Mouse (Mus musculus) heart, postnatal 14 days (tissue): ENCODE measurements around the gene Gsdma3. TPM values are rescaled to one million over a fixed set of nuclear protein-coding genes. Genes with fewer than 3 reads are reported as not detected.
"Not testable (repeated sequence)": the region's sequence is repeated elsewhere in the genome, so short reads cannot be mapped to it uniquely, and the experiment has no call there.

Experiments
- DNase-seq, 2 experiments: peaks; one replicate each; pipeline ENCODE4 v3.0.0; 2021 to 2022
- intact Hi-C: fragments of 180-260 bp; cut with DNase I; formaldehyde crosslinking; loops from one replicate; pipeline ENCODE4 v1.15.1; 2025
- total RNA-seq, 2 experiments: library from RNA; stranded (reverse); gene quantifications; 2 replicates each; pipeline ENCODE4 v1.2.3; 2021

Gene Gsdma3
- total RNA-seq, 2 experiments from 2014 or later, result 4.4 to 4.5 TPM

DNA sequence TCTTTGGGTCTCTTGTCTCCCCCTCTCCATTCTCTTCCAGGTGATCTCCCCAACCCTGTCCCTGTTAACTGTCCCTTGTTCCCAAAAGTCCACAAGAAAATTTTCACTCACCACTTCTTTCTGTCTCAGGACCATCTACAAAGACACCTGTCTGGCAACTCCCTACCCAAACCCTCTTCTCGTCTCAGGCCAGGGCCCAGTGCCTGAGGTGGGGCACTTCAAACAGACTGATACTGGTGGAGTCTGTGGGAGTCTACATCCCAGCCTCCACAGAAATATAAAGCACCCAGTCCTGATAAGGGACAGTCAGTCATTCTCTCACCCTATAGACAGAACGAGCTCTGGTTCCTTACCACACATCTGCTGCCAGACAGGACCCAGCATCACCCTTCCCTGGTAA, 20.3 kb downstream of the Gsdma3 start, which contains the start of gene Gsdma2:
Gene Gsdma2, plus strand, starts transcription at position 301 of the 400 bp plus-strand sequence.
- DNase-seq, result no peak
- intact Hi-C loops, result no loop called here

DNA sequence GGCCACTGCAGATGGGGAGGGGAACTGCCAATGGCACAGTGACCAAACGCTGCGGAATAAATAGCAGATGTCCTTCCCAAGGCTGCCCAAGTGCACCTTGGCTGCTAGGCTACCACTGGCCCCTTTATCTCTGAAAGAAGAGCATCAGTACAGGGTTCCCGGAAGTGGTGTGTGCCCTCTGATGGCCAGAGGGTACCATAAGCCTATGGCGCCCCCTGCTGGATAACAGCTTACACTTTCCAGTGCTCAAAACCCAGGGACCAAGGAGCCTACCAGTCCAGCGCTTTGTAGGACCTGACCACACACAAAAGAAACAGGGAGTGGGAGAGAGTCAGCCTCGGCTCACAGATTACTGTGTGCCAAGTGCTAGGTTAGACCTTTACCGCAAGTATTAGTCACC, 28.9 kb downstream of the Gsdma3 start:
- intact Hi-C loops, result not testable (repeated sequence)
- DNase-seq, result peak; percentile 31 to 52

DNA sequence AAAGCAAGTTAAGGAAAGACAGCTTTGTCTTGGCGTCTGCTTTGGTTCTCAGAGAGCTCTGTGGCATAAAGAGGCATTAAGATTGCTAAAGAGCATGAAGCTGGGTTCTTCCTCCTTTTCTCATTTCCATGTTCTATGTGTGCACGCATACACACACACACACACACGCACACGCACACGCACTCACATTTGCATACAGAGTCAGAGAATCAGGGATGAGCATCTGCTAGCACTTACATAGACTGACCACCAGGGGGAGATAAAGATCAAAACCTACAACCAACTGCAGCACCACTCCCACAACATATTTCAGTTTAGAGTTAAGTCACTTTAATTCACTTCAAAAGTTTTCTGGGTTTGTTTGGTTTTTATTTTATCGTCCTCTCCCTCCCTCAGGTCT, 34.4 kb downstream of the Gsdma3 start:
- peak; percentile 16 to 35 for DNase-seq
- intact Hi-C loops, result no loop called here

DNA sequence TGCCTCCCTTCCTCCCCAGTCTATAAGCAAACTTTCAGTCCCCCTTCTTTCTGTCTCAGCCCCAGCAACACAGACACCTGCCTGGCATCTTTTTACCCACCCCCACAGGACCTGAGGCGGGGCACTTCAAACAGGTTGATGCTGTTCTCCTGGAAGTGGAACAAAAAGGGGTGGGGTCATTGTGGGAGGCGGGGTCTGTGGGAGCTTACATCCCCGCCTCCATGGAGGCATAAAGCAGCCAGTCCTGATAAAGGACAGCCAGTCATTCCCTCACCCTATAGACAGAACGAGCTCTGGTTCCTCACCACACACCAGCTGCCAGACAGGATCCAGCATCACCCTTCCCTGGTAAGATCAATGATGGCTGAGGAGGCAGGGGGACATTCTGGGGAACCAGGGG, 37.9 kb downstream of the Gsdma3 start, which contains the start of gene Gsdma:
Gene Gsdma, plus strand, starts transcription at position 261 of the 400 bp plus-strand sequence.
- no peak for DNase-seq
- intact Hi-C loops, result no loop called here

DNA sequence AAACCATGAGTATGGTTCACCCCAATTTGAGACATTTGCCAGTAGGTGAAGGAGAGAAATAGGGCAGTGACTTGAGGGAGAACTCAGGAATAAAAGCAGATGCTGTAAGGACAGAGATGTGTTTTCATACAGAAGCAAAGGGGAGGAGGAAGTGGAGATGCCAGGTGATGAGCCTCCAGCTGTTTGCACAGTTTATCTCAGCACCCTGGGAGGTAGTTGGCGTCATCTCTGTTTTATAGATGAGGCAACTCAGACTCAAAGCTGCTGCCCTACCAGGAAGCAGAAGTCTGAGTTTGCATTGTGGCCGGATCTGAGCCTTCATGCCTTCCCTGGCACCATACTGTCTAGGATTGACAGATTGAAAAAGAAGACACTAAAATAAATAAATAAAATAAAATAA, 42.8 kb downstream of the Gsdma3 start:
- intact Hi-C loops, result no loop called here
- DNase-seq, result no peak

DNA sequence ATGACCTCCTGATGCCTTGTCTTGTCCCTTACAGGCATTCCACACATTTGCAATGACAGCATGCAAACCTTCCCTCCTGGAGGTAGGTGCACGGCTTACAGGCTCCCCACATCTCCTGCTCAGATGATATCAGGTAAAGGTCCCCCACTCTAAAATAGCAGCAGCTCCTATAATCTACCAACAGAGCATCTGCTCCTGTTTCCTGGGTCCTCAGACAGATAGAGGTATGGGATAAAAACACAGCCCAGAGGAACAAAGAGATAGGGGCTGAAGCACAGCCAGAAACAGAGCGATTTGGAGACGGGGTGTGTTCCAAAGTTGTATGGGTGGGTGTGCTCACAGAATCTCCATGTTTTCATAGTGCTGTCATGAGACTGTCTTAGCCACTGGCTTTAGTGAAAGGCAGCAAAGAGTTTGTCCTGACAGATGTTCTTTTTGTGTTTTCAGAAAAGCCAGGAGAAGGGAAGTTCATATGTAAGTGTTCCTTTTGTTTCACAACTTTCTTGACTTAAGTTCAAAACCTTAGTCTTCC, 45.2 kb downstream of the Gsdma3 start:
- intact Hi-C loops, result loop anchor here (5.0 kb wide), 1 partner anchor 64 kb away; no protein-coding TSS in a partner anchor
- no peak for DNase-seq

DNA sequence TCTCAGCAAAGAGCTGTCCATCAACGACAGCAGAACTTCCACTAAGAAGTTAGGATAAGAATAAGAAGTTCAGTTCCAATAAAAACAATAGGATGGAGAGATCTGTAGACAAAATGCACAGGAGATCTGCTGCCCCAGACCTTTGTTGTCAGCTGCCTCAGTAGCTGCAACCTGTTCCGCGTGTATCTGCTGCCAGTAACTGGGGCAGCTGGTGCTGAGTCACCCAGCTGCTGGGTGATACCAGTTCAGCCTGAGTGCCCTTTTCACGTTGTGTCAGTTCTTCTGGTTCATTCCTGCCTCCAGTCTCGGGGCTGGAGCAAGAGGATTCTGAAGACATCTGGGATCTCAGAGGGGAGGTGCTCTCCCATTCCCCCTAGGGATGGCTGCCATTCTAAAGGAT, 45.7 kb downstream of the Gsdma3 start:
- DNase-seq, result no peak
- intact Hi-C loops, result loop anchor here (5.0 kb wide), 1 partner anchor 65 kb away; no protein-coding TSS in a partner anchor

DNA sequence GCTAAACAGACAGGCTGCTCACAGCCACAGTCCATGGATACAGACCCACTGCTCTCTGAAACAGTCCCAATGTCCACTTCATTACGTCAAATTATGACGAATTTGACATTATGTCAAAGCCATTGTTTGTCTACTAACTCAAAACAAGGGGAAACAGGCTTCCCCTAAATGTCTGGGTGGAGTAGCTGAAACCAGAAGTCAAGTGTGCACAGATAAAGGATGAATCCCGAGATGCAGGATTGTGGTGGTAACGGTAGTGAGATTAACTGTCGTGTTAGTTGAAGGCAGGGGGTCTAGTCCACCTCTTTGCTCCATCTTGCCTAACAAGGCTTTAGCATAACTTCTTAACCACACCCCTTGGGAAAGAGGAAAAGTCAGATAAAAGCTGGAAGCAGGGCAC, 46.3 kb downstream of the Gsdma3 start:
- intact Hi-C loops, result loop anchor here (5.0 kb wide), 1 partner anchor 65 kb away; no protein-coding TSS in a partner anchor
- DNase-seq, result no peak

DNA sequence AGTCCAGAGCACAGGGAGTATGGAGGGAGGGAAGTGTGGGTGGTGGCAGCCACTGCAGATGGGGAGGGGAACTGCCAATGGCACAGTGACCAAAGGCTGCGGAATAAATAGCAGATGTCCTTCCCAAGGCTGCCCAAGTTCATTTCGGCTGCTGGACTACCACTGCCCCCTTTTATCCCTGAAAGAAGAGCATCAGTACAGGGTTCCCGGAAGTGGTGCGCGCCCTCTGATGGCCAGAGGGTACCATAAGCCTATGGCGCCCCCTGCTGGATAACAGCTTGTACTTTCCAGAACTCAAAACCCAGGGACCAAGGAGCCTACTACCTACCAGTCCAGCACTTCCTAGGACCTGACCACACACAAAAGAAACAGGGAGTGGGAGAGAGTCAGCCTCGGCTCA, 47.0 kb downstream of the Gsdma3 start:
- DNase-seq, result peak; percentile 52 to 69
- intact Hi-C loops, result loop anchor here (5.0 kb wide), 1 partner anchor 66 kb away; no protein-coding TSS in a partner anchor

DNA sequence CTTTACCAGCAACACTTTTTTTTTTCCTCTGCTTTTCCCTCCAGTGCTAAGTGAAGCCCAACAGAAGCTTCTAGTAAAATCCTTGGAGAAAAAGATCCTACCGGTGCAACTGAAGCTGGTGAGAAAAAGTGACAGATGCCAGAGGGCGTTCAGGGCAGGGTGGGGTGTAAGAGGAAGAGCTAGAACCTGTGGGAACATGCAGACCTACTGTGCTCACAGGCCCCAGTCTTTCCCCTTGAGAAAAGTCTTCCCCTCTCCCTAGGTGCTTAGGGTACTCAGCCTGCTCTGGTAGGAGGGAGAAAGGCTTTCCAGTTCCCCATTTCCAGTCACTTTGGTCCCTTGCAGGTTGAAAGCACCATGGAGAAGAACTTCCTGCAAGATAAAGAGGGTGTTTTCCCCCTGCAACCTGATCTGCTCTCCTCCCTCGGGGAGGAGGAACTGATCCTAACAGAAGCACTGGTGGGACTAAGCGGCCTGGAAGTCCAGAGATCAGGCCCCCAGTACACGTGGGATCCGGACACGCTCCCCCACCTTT, 49.7 kb downstream of the Gsdma3 start:
- intact Hi-C loops, result no loop called here
- DNase-seq, result no peak

DNA sequence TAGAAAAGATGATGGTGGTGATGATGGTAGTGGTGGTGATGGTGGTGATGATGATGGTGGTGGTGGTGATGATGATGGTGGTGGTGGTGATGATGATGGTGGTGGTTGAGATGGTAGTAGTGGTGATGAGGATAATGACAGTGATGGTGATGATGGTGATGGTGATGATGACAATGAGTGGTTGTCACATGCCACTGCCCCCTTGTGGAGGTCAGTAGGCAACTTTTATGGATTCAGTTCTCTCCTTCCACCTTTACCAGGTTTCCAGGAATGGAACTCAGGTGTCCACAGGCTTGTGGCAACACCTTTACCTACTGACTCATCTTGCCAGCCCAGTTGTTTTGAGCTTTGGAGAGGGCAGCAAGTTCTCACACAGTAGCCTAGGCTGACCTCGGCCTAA, 53.9 kb downstream of the Gsdma3 start:
- DNase-seq, result no peak
- intact Hi-C loops, result no loop called here

DNA sequence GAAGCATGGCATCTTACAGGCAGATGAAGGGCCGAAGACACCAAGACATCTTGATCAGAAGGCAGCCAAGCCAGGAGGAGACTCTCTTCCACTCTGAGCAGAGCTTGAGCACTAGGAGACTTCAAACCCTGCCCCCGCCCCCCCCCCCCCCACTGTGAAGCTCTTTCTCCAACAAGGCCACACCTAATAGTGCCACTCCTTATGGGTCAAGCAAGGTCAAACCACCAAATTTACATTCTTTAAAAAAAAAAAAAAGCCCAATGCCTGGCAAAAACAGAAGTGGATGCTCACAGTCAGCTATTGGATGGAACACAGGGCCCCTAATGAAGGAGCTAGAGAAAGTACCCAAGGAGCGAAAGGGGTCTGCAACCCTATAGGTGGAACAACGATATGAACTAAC, 54.4 kb downstream of the Gsdma3 start:
- DNase-seq, intact Hi-C loops: not testable (repeated sequence)

DNA sequence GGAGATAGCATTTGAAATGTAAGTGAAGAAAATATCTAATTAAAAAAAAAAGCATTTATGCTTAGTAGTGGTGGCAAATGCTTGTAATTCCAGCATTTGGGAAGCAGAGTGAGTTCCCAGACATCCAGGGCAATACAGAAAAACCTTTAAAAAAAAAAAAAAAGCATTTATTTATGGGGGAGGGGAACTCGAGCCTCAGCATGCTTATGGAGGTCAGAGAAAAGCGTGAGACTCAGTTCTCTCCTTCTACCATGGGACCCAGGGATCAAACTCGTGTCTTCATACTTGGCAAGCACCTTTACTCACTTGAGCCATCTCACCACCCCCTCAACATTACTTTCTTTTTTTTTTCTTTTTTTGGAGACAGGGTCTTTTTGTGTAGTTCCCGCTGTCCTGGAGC, 55.0 kb downstream of the Gsdma3 start:
- DNase-seq, result no peak
- intact Hi-C loops, result no loop called here

DNA sequence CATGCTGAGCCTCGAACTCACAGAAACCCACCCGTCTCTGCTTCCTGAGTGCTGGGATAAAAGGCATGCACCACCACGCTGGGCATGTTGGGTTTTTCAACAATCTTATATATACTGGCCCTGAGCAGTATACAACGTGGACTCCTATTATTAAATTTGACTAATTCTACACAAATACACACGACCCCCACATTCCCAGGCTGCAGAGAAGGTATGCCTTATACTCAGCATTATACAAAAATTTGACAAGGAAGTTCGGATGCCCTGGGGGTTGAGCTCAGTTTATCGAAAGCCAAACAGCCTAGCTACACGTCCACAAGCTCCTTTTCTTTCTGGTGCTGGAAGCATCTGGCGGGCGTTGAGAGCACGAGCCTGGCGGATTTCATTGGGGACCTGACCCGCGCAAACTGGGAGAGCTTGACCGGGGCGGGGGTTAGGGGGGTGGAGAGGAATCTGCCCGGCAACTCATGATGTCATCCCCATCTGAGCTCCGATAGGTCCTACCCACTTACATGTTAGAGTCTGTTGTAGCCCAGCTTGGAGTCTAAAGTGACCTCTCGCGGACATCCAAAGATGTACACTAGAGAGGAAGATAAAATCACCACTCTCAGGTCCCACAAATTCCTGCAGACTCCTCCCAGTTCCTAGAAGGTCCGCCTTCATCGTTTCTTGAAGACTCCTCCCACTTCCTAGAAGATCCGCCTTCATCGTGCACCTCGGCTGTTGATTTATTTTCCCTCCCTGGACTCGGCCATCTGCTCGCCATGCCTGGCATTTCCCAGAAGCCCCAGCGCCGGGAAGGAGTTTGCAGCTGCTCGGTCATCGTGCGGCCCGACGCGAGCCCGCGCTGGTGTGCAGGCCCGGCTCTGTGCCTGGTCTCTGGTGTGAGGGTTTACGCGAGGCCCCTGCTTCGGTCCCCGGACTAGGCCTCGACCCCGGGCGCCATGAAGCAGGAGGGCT, 55.9 kb downstream of the Gsdma3 start, which contains the start of gene Psmd3:
Gene Psmd3, plus strand, starts transcription at position 769 of the 960 bp plus-strand sequence.
- intact Hi-C loops, result no loop called here
- DNase-seq, result peak; percentile 96

DNA sequence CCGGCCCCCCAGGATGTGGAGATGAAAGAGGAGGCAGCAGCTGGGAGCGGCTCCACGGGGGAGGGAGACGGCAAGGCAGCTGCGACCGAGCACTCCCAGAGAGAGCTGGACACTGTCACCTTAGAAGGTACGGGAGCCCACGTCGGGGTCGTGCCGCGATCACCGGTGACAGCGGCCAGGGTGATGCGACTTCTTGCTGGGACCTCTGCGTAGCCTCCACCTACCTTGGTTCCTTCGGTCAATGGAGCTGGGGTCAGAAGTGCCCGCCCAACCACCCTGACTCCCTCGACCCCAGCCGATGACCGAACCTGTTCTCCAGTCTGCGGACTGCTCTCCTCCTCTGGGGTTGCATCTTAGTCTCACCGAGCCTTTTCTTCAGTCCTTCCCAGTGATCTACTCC, 56.7 kb downstream of the Gsdma3 start:
- DNase-seq, result no peak
- intact Hi-C loops, result no loop called here

DNA sequence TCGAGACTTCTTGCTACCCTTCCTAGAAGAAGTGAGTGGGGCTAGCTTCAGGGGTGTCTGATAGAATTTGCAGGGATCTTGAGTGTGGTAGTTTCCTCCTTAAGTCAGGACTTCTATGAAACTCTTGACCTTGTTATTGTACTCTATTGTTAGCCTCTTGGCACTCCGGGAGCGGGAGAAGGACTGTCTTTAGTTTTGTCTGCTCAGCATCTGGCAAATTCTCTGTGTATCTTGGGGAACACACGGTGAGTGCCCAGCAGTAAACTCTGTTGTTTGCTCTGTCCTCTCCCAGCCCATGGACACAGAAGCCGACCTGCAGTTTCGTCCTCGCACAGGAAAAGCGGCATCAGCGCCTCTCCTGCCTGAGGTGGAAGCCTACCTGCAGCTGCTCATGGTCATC, 59.5 kb downstream of the Gsdma3 start:
- intact Hi-C loops, result no loop called here
- no peak for DNase-seq

DNA sequence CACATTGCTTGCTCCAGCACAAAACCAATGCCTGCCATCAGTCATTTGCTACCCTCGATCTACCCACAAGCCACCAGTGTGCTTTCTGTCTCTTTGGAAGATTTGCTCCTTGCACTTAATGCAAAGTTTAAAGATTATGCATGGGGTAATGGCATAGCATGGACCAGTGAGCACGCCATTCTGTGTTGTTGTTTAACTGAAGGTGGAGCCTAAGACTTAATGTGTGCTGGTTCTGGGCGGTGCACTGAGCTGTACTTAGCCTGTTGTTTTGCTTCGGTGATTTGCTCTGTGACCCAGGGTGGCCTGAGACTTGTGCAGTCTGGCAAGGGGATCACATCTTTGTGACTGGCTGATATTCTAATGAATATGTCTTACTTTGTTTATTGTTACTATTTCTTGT, 60.8 kb downstream of the Gsdma3 start:
- no peak for DNase-seq
- intact Hi-C loops, result no loop called here
